Mouse (Mus musculus): Measurements from ENCODE around the gene Gxylt1. TPM values are rescaled to one million over a fixed set of nuclear protein-coding genes. Genes with fewer than 3 reads are reported as not detected.

Gxylt1 gene
- total and polyA plus RNA-seq, 2 experiments: 1.4 to 5.7 TPM

- no peak for DNase-seq (ENCODE audit: extremely low read depth, low read depth, low spot score)
- Histone ChIP-seq H3K36me3 (ENCODE audit: control insufficient read depth, insufficient read depth, low read length) (no peaks in the 10 kb centered on the region), H3K9ac (ENCODE audit: low read depth, low read length) (no peak overlapping the region), H3K4me3 (ENCODE audit: insufficient read depth, low read depth, low read length) (no peak overlapping the region), H3K79me2 (ENCODE audit: control insufficient read depth, insufficient read depth, low read length) (no peaks in the 10 kb centered on the region), H3K27me3 (ENCODE audit: control insufficient read depth, insufficient read depth, low read length) (no peaks in the 10 kb centered on the region), H3K4me1 (ENCODE audit: control insufficient read depth, insufficient read depth, low read length) (no peaks in the 10 kb centered on the region), H3K27ac (replicated peaks; ENCODE audit: insufficient read depth, low read depth, low read length) (no peak overlapping the region)
- TF ChIP-seq POLR2A (IDR thresholded peaks at IDR 0.05; ENCODE audit: extremely low read depth, insufficient read depth, low read length) (no peak), CTCF (IDR thresholded peaks at IDR 0.05; ENCODE audit: low read depth, low read length) (no peak)
- WGBS: 82% methylated on average over 12 of the region's 12 CpGs
These were observed 83.4 kb downstream of the Gxylt1 start for GRCm38 (mm10) chr15:93191387-93192145.

Other genes with a start within 250 kb of the Gxylt1 start
- gene Yaf2, start 61.8 kb upstream of the Gxylt1 start, total RNA-seq (2014; rRNA removed): 14.8 and 16.6 TPM in 2 replicates
- gene Yaf2, start 61.8 kb upstream of the Gxylt1 start, polyA plus RNA-seq (2012; rRNA removed): 14.2 and 15.6 TPM in 2 replicates
- gene Zcrb1, start 123.2 kb upstream of the Gxylt1 start, total RNA-seq (2014; rRNA removed): 22.5 and 28.0 TPM in 2 replicates
- gene Zcrb1, start 123.2 kb upstream of the Gxylt1 start, polyA plus RNA-seq (2012; rRNA removed): 12.0 TPM in 2 replicates
- gene Pphln1, start 123.2 kb upstream of the Gxylt1 start, total RNA-seq (2014; rRNA removed): 11.4 and 11.7 TPM in 2 replicates
- gene Pphln1, start 123.2 kb upstream of the Gxylt1 start, polyA plus RNA-seq (2012; rRNA removed): 4.2 TPM in 2 replicates

All from liver, adult 2 months (tissue).